Mouse (Mus musculus) intestine, postnatal 0 days (tissue): ENCODE measurements around the gene Rapgef4. TPM values are rescaled to one million over a fixed set of nuclear protein-coding genes. Genes with fewer than 3 reads are reported as not detected.

Source experiments
- ATAC-seq: fragments of 200-750 bp; cut with Nextera tagmentation; 2 replicates; pipeline ENCODE4 v1.8.0; 2017; ENCODE audit warnings: mild to moderate bottlenecking, moderate TSS enrichment, moderate library complexity
- H3K27ac ChIP-seq: fragments of 300-500 bp; sonication (generic); 2 replicates; pipeline ENCODE4 v1.5.1; 2014; ENCODE audit warnings: mild to moderate bottlenecking, low read depth, low read length, moderate library complexity
- H3K27me3 ChIP-seq: fragments of 300-500 bp; sonication (generic); replicated peaks from 2 replicates; pipeline ENCODE4 v1.6.1; 2014; ENCODE audit warnings: low read length, mixed read lengths; ENCODE audit not compliant: control insufficient read depth, insufficient read depth
- H3K36me3 ChIP-seq: fragments of 300-500 bp; sonication (generic); 2 replicates; pipeline ENCODE4 v1.6.1; 2014; ENCODE audit warnings: mild to moderate bottlenecking, moderate library complexity; ENCODE audit not compliant: control insufficient read depth, insufficient read depth
- H3K4me1 ChIP-seq: fragments of 300-500 bp; sonication (generic); replicated peaks from 2 replicates; pipeline ENCODE4 v1.6.1; 2014; ENCODE audit warnings: antibody characterized with exemption, low read length, mixed read lengths; ENCODE audit not compliant: control insufficient read depth, insufficient read depth
- H3K4me2 ChIP-seq: fragments of 300-500 bp; sonication (generic); replicated peaks from 2 replicates; pipeline ENCODE4 v1.6.1; 2014; ENCODE audit warnings: low read depth, mild to moderate bottlenecking, moderate library complexity
- H3K4me3 ChIP-seq: fragments of 300-500 bp; sonication (generic); 2 replicates; pipeline ENCODE4 v1.5.1; 2014; ENCODE audit warnings: low read depth, low read length
- H3K9ac ChIP-seq: fragments of 300-500 bp; sonication (generic); 2 replicates; pipeline ENCODE4 v1.6.1; 2014; ENCODE audit warnings: mild to moderate bottlenecking, low read depth, low read length
- H3K9me3 ChIP-seq: fragments of 300-500 bp; sonication (generic); 2 replicates; pipeline ENCODE4 v1.6.1; 2016; ENCODE audit warnings: mixed run types; ENCODE audit not compliant: control insufficient read depth
- CTCF ChIP-seq: sonication (generic); IDR thresholded peaks from 2 replicates; pipeline ENCODE4 v1.5.1; 2016; ENCODE audit warnings: low read depth, mild to moderate bottlenecking, control low read depth, antibody characterized with exemption, moderate library complexity
- WGBS: fragments of 180-500 bp; shearing (Covaris S2); extraction: QIAGEN DNeasy Blood & Tissue Kit; methylation state at CpG from one replicate; pipeline ENCODE4 v1.1.7; 2014; 5-methylcytosine and 5-hydroxymethylcytosine counted together
- polyA plus RNA-seq: library from polyadenylated mRNA; unstranded; fragments of >200 nt; fragmentation: Nextera tagmentation; extraction: Ambion mirVana; gene quantifications from 2 replicates; pipeline ENCODE4 v1.2.1, GENCODE M21; 2015

Gene Rapgef4
- polyA plus RNA-seq, 1 experiment from 2014 or later: 2.7 TPM

GRCm38 (mm10) chr2:72269651-72270341, 288.8 kb downstream of the Rapgef4 start:
- Histone ChIP-seq H3K9ac (no peak overlapping the region), H3K4me3 (no peak overlapping the region), H3K9me3 (no peaks in the 10 kb centered on the region), H3K27ac (no peak overlapping the region), H3K4me1 (no peaks in the 10 kb centered on the region), H3K4me2 (no peak overlapping the region), H3K27me3 (no peaks in the 10 kb centered on the region), H3K36me3 (no peaks in the 10 kb centered on the region)
- TF ChIP-seq CTCF: no peak
- 71% methylated on average over 4 of the region's 4 CpGs for WGBS
- ATAC-seq: no peak

DNA sequence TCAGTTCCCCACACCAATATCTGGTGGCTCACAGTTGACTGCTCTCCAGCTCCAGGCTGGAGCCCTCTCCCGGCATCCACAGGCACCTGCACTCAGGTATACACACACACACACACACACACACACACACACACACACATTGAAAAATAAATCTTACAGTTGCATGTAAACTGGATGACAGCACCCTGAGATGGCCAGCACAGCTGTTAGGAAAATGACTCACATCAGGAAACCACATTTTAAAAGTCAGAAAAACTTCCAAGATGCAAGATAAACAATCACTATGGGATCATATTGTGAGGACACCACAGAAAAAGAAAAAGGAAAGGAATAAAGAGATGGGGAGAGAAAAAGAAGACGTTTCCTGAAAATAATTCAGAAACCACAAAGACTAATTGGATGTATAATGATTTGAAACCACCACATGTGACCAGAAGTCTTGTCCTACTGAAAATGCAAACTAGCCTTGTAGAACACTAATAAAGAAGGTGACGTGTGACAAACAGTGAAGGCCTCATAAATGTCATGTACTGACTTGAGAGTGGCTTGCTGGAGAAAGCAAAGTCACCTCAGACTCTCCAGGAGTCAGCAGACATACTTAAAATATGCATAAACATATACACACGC, 297.3 kb downstream of the Rapgef4 start:
- H3K9ac ChIP-seq: no peak overlapping the region
- no peak overlapping the region for H3K4me3 ChIP-seq
- no peak for TF ChIP-seq CTCF
- no peak overlapping the region for H3K27ac ChIP-seq
- no peaks in the 10 kb centered on the region for H3K4me1 ChIP-seq
- H3K36me3 ChIP-seq: no peaks in the 10 kb centered on the region
- WGBS: 75% methylated on average over 4 of the region's 4 CpGs
- ATAC-seq: no peak
- no peaks in the 10 kb centered on the region for H3K27me3 ChIP-seq
- no peak overlapping the region for H3K4me2 ChIP-seq
- no peaks in the 10 kb centered on the region for H3K9me3 ChIP-seq

DNA sequence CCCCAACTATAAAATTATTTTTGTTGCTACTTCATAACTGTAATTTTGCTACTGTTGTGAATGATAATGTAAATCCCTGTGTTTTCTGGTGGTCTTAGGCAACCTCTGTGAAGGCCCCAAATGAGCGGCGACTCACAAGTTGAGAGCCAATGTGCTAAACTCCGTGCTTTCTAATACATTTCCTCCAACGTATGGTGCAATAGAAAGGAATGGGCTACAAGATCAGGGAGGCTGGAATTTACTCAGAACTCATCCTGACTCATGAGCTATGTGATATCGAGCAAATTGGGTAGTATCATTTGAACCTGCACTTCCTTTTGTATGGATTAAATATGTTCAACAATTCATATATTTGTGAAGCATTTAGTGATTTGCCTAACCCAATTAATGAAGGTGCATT, 299.5 kb downstream of the Rapgef4 start:
- H3K4me1 ChIP-seq: no peaks in the 10 kb centered on the region
- no peaks in the 10 kb centered on the region for H3K36me3 ChIP-seq
- no peak overlapping the region for H3K27ac ChIP-seq
- no peaks in the 10 kb centered on the region for H3K27me3 ChIP-seq
- no peak for TF ChIP-seq CTCF
- H3K9me3 ChIP-seq: no peaks in the 10 kb centered on the region
- 91% methylated on average over 5 of the region's 5 CpGs for WGBS
- no peak overlapping the region for H3K4me2 ChIP-seq
- no peak overlapping the region for H3K9ac ChIP-seq
- H3K4me3 ChIP-seq: no peak overlapping the region
- no peak for ATAC-seq

GRCm38 (mm10) chr2:72281971-72282370, 300.9 kb downstream of the Rapgef4 start:
- Histone ChIP-seq H3K9ac (no peak overlapping the region), H3K4me1 (no peaks in the 10 kb centered on the region), H3K9me3 (no peaks in the 10 kb centered on the region), H3K36me3 (no peaks in the 10 kb centered on the region), H3K4me2 (no peak overlapping the region), H3K27me3 (no peaks in the 10 kb centered on the region), H3K4me3 (no peak overlapping the region), H3K27ac (no peak overlapping the region)
- WGBS: 93% methylated on average over 14 of the region's 14 CpGs
- no peak for TF ChIP-seq CTCF
- no peak for ATAC-seq

GRCm38 (mm10) chr2:72282733-72283132, 301.7 kb downstream of the Rapgef4 start:
- no peak overlapping the region for H3K9ac ChIP-seq
- whole genome bisulfite sequencing: 84% methylated on average over 4 of the region's 4 CpGs
- no peak overlapping the region for H3K4me3 ChIP-seq
- no peak overlapping the region for H3K4me2 ChIP-seq
- no peak for TF ChIP-seq CTCF
- ATAC-seq: no peak
- H3K4me1 ChIP-seq: 0 out of 2 replicates have a peak, but pooled peaks cover 5% of the 10 kb centered on the region
- H3K27ac ChIP-seq: no peak overlapping the region
- no peaks in the 10 kb centered on the region for H3K9me3 ChIP-seq
- H3K36me3 ChIP-seq: no peaks in the 10 kb centered on the region
- no peaks in the 10 kb centered on the region for H3K27me3 ChIP-seq

- no peak for TF ChIP-seq CTCF
These were observed 303.6 kb downstream of the Rapgef4 start for GRCm38 (mm10) chr2:72284689-72285088.

More at GRCm38 (mm10) chr2:72284689-72285088, 303.6 kb downstream of the Rapgef4 start:
- Histone ChIP-seq H3K4me3 (no peak overlapping the region), H3K4me2 (no peak overlapping the region), H3K36me3 (no peaks in the 10 kb centered on the region), H3K9ac (no peak overlapping the region), H3K4me1 (0 out of 2 replicates have a peak, but pooled peaks cover 8% of the 10 kb centered on the region), H3K9me3 (no peaks in the 10 kb centered on the region), H3K27ac (no peak overlapping the region), H3K27me3 (no peaks in the 10 kb centered on the region)
- ATAC-seq: no peak
- 78% methylated on average over 7 of the region's 7 CpGs for WGBS
